Mouse (Mus musculus): ENCODE data around the gene Cyp2a22. TPM values are rescaled to one million over a fixed set of nuclear protein-coding genes. Genes with fewer than 3 reads are reported as not detected.
"Not testable (repeated sequence)": the region's sequence is repeated elsewhere in the genome, so short reads cannot be mapped to it uniquely, and the experiment has no call there.

Gene Cyp2a22
- polyA plus RNA-seq (2015; fragmentation: Nextera tagmentation; extraction: Ambion mirVana): 1.2 and 1.9 TPM in 2 replicates

- no peaks in the 10 kb centered on the region for H3K9me3 ChIP-seq (replicated peaks)
- 41% methylated on average over 4 of the region's 4 CpGs for WGBS (ENCODE audit: insufficient replicate concordance)
- ATAC-seq (ENCODE audit: insufficient read depth): peak; percentile 61
- H3K4me1 ChIP-seq (replicated peaks): no peaks in the 10 kb centered on the region
- H3K27ac ChIP-seq (replicated peaks): no peak within 1 kb of the TSS
- H3K4me2 ChIP-seq: no peak within 1 kb of the TSS
- H3K9ac ChIP-seq: no peak within 1 kb of the TSS
- H3K4me3 ChIP-seq (replicated peaks): no peak within 1 kb of the TSS
- H3K27me3 ChIP-seq: no peaks in the 10 kb centered on the region
- no peaks in the 10 kb centered on the region for H3K36me3 ChIP-seq (replicated peaks)
Measured at GRCm38 (mm10) chr7:26939262-26939661, at the start of gene Cyp2a22. Gene Cyp2a22 (minus strand): TSS chr7:26939384.

GRCm38 (mm10) chr7:26983151-26983550, 44.0 kb upstream of the Cyp2a22 start:
- not testable (repeated sequence) for H3K9me3 ChIP-seq (replicated peaks); H3K4me1 ChIP-seq (replicated peaks); H3K27ac ChIP-seq (replicated peaks); H3K36me3 ChIP-seq (replicated peaks); H3K4me2 ChIP-seq; H3K9ac ChIP-seq; H3K27me3 ChIP-seq; ATAC-seq (ENCODE audit: insufficient read depth); H3K4me3 ChIP-seq (replicated peaks)
- WGBS (ENCODE audit: insufficient replicate concordance): 18% methylated on average over 1 of the region's 1 CpGs

GRCm38 (mm10) chr7:26982551-26982950, 43.4 kb upstream of the Cyp2a22 start:
- ATAC-seq (ENCODE audit: insufficient read depth): no peak
- H3K9ac ChIP-seq: no peak overlapping the region
- H3K27me3 ChIP-seq: no peaks in the 10 kb centered on the region
- H3K4me3 ChIP-seq (replicated peaks): no peak overlapping the region
- H3K4me1 ChIP-seq (replicated peaks): no peaks in the 10 kb centered on the region
- no peak overlapping the region for H3K27ac ChIP-seq (replicated peaks)
- H3K4me2 ChIP-seq: no peak overlapping the region
- H3K36me3 ChIP-seq (replicated peaks): no peaks in the 10 kb centered on the region
- no peaks in the 10 kb centered on the region for H3K9me3 ChIP-seq (replicated peaks)
- 18% methylated on average over 1 of the region's 1 CpGs for WGBS (ENCODE audit: insufficient replicate concordance)

GRCm38 (mm10) chr7:26981937-26982336, 42.8 kb upstream of the Cyp2a22 start:
- H3K9me3 ChIP-seq (replicated peaks); H3K9ac ChIP-seq; H3K27ac ChIP-seq (replicated peaks); H3K36me3 ChIP-seq (replicated peaks); H3K4me3 ChIP-seq (replicated peaks); H3K27me3 ChIP-seq; H3K4me1 ChIP-seq (replicated peaks); H3K4me2 ChIP-seq: not testable (repeated sequence)
- 54% methylated on average over 1 of the region's 1 CpGs for WGBS (ENCODE audit: insufficient replicate concordance)
- ATAC-seq (ENCODE audit: insufficient read depth): peak; percentile 52; the same call in 1 of the 2 replicates

- H3K36me3 ChIP-seq (replicated peaks); ATAC-seq (ENCODE audit: insufficient read depth); H3K4me3 ChIP-seq (replicated peaks); H3K4me1 ChIP-seq (replicated peaks); H3K9me3 ChIP-seq (replicated peaks); H3K9ac ChIP-seq; H3K4me2 ChIP-seq; H3K27me3 ChIP-seq; H3K27ac ChIP-seq (replicated peaks): not testable (repeated sequence)
- 44% methylated on average over 2 of the region's 2 CpGs for WGBS (ENCODE audit: insufficient replicate concordance)
Measured at GRCm38 (mm10) chr7:26981464-26981863, 42.3 kb upstream of the Cyp2a22 start.

- not testable (repeated sequence) for H3K27ac ChIP-seq (replicated peaks); H3K9ac ChIP-seq; H3K9me3 ChIP-seq (replicated peaks); H3K4me2 ChIP-seq; H3K4me1 ChIP-seq (replicated peaks); ATAC-seq (ENCODE audit: insufficient read depth); H3K27me3 ChIP-seq; H3K36me3 ChIP-seq (replicated peaks); H3K4me3 ChIP-seq (replicated peaks)
- 32% methylated on average over 1 of the region's 1 CpGs for WGBS (ENCODE audit: insufficient replicate concordance)
Measured at GRCm38 (mm10) chr7:26962371-26962770, 23.2 kb upstream of the Cyp2a22 start.

- not testable (repeated sequence) for H3K9ac ChIP-seq; H3K27me3 ChIP-seq; H3K9me3 ChIP-seq (replicated peaks); H3K36me3 ChIP-seq (replicated peaks); H3K4me2 ChIP-seq; ATAC-seq (ENCODE audit: insufficient read depth); H3K27ac ChIP-seq (replicated peaks); H3K4me3 ChIP-seq (replicated peaks); H3K4me1 ChIP-seq (replicated peaks)
- 69% methylated on average over 2 of the region's 2 CpGs for WGBS (ENCODE audit: insufficient replicate concordance)
Measured at GRCm38 (mm10) chr7:26953306-26953705, 14.1 kb upstream of the Cyp2a22 start.

GRCm38 (mm10) chr7:26952671-26953070, 13.5 kb upstream of the Cyp2a22 start:
- H3K4me2 ChIP-seq; H3K4me1 ChIP-seq (replicated peaks); H3K36me3 ChIP-seq (replicated peaks); ATAC-seq (ENCODE audit: insufficient read depth); H3K9ac ChIP-seq; H3K4me3 ChIP-seq (replicated peaks); H3K27me3 ChIP-seq; H3K27ac ChIP-seq (replicated peaks); H3K9me3 ChIP-seq (replicated peaks): not testable (repeated sequence)
- WGBS (ENCODE audit: insufficient replicate concordance): 58% methylated on average over 3 of the region's 3 CpGs

- not testable (repeated sequence) for H3K36me3 ChIP-seq (replicated peaks); H3K9ac ChIP-seq; H3K27me3 ChIP-seq; H3K27ac ChIP-seq (replicated peaks); H3K4me3 ChIP-seq (replicated peaks); H3K4me1 ChIP-seq (replicated peaks); H3K9me3 ChIP-seq (replicated peaks); ATAC-seq (ENCODE audit: insufficient read depth); H3K4me2 ChIP-seq
- WGBS (ENCODE audit: insufficient replicate concordance): 24% methylated on average over 2 of the region's 2 CpGs
Measured at GRCm38 (mm10) chr7:26941320-26941925, 2.2 kb upstream of the Cyp2a22 start.

- not testable (repeated sequence) for H3K4me1 ChIP-seq (replicated peaks); H3K9ac ChIP-seq; H3K9me3 ChIP-seq (replicated peaks); H3K27me3 ChIP-seq; H3K4me3 ChIP-seq (replicated peaks); H3K27ac ChIP-seq (replicated peaks); H3K4me2 ChIP-seq; H3K36me3 ChIP-seq (replicated peaks); ATAC-seq (ENCODE audit: insufficient read depth)
- WGBS (ENCODE audit: insufficient replicate concordance): 26% methylated on average over 2 of the region's 2 CpGs
Measured at GRCm38 (mm10) chr7:26917114-26917513, 22.1 kb downstream of the Cyp2a22 start.

Measured in liver, embryonic 15.5 days (tissue).